Mouse (Mus musculus) E14TG2a.4 (cell line): ENCODE results near the gene Tmem258.

ENCODE experiments used
- CTCF ChIP-seq: conservative IDR thresholded peaks from 2 replicates; pipeline ENCODE4 v1.5.1; 2014; ENCODE audit warnings: low read length
- NANOG ChIP-seq: IDR thresholded peaks from 2 replicates; pipeline ENCODE4 v1.6.1; 2014; ENCODE audit warnings: borderline replicate concordance, low read length, mixed read lengths

- TF ChIP-seq CTCF (no peak), NANOG (no peak)
Measured at GRCm38 (mm10) chr19:10168441-10168840, 35.4 kb upstream of the Tmem258 start.
